Mouse (Mus musculus) left cerebral cortex, postnatal 14 days (tissue): ENCODE data around the gene Ube2s. TPM values are rescaled to one million over a fixed set of nuclear protein-coding genes. Genes with fewer than 3 reads are reported as not detected.

Experiments used
- DNase-seq, 2 experiments: peaks; one replicate each; pipeline ENCODE4 v3.0.0; 2021 to 2022; ENCODE audit warnings: low spot score in 2 of 2, mixed read lengths in 1 of 2
- intact Hi-C: fragments of 180-260 bp; cut with DNase I; formaldehyde crosslinking; loops from one replicate; pipeline ENCODE4 v1.15.1; 2025
- total RNA-seq, 2 experiments: library from RNA; stranded (reverse); gene quantifications; 2 replicates each; pipeline ENCODE4 v1.2.3; 2021

Gene Ube2s
- total RNA-seq, 2 experiments from 2014 or later: 115 to 145 TPM

GRCm38 (mm10) chr7:4783667-4784268 lies 28.6 kb downstream of the Ube2s start:
- peak in 1 of 2 experiments; percentile 26 for DNase-seq
- intact Hi-C loops: no loop called here

GRCm38 (mm10) chr7:4782759-4783158 lies 29.6 kb downstream of the Ube2s start, which contains the start of the genes Il11 and Tmem190:
Il11 (minus strand) TSS chr7:4782859.
Tmem190 (plus strand) TSS chr7:4782937.
- DNase-seq: no peak
- intact Hi-C loops: no loop called here

- intact Hi-C loops: no loop called here
- DNase-seq: no peak
Observed at GRCm38 (mm10) chr7:4782130-4782529, 30.3 kb downstream of the Ube2s start.

- intact Hi-C loops: no loop called here
- no peak for DNase-seq
Observed at GRCm38 (mm10) chr7:4779921-4780320, 32.5 kb downstream of the Ube2s start.

GRCm38 (mm10) chr7:4777851-4778637 lies 34.3 kb downstream of the Ube2s start:
- intact Hi-C loops: no loop called here
- DNase-seq: no peak

- intact Hi-C loops: no loop called here
- peak in 1 of 2 experiments; percentile 29 for DNase-seq
Observed at GRCm38 (mm10) chr7:4776861-4777830, 35.2 kb downstream of the Ube2s start.

GRCm38 (mm10) chr7:4776131-4776530 lies 36.3 kb downstream of the Ube2s start:
- intact Hi-C loops: no loop called here
- DNase-seq: no peak

GRCm38 (mm10) chr7:4771202-4771601 lies 41.2 kb downstream of the Ube2s start, which contains the start of gene Fam71e2:
Fam71e2 (minus strand) TSS chr7:4771302.
- intact Hi-C loops: no loop called here

GRCm38 (mm10) chr7:4764946-4765710 lies 47.3 kb downstream of the Ube2s start:
- intact Hi-C loops: no loop called here
- no peak for DNase-seq

More at GRCm38 (mm10) chr7:4771202-4771601, 41.2 kb downstream of the Ube2s start, which contains the start of gene Fam71e2:
- no peak for DNase-seq

GRCm38 (mm10) chr7:4759670-4760069 lies 52.7 kb downstream of the Ube2s start:
- DNase-seq: no peak
- intact Hi-C loops: no loop called here

- DNase-seq: peak; percentile 74 to 87
- intact Hi-C loops: no loop called here
Observed at GRCm38 (mm10) chr7:4752821-4753570, 59.4 kb downstream of the Ube2s start, which contains the start of gene Cox6b2. Cox6b2 (minus strand) TSS chr7:4753094.

- no peak for DNase-seq
- intact Hi-C loops: no loop called here
Observed at GRCm38 (mm10) chr7:4751971-4752820, 60.2 kb downstream of the Ube2s start.

GRCm38 (mm10) chr7:4749169-4749568 lies 63.2 kb downstream of the Ube2s start:
- DNase-seq: no peak

GRCm38 (mm10) chr7:4748321-4748720 lies 64.1 kb downstream of the Ube2s start:
- intact Hi-C loops: no loop called here
- no peak for DNase-seq

More at GRCm38 (mm10) chr7:4749169-4749568, 63.2 kb downstream of the Ube2s start:
- intact Hi-C loops: no loop called here

GRCm38 (mm10) chr7:4747156-4747899 lies 65.1 kb downstream of the Ube2s start:
- DNase-seq: no peak
- intact Hi-C loops: no loop called here

- intact Hi-C loops: no loop called here
- DNase-seq: no peak
Observed at GRCm38 (mm10) chr7:4746326-4746980, 65.9 kb downstream of the Ube2s start.
